Mouse (Mus musculus) erythroblast, adult 5-6 weeks (primary cell): ENCODE data around the gene Cep72. TPM values are rescaled to one million over a fixed set of nuclear protein-coding genes. Genes with fewer than 3 reads are reported as not detected.
A peak's percentile ranks its signal among the peaks of the same experiment; 100 is the strongest.

Source experiments
- ATAC-seq: replicated peaks from 2 replicates; pipeline ENCODE4 v1.8.0; 2016; ENCODE audit warnings: moderate number of reproducible peaks, mild to moderate bottlenecking, moderate TSS enrichment, inconsistent platforms; ENCODE audit not compliant: poor library complexity, low FRiP score, severe bottlenecking
- total RNA-seq, 2 experiments: library from RNA; stranded (forward) in 1 of 2; stranded (reverse) in 1 of 2; fragments of 150-400 nt in 1 of 2; fragments of 200-764, 138-1000 nt in 1 of 2; gene quantifications; 2 replicates each; pipeline versions ENCODE4 v1.2.3 to v1.2.4; 2015 to 2017; ENCODE audit warnings: low replicate concordance in 2 of 2

The Cep72 gene
- total RNA-seq, 2 experiments from 2014 or later = 1.2 to 5.4 TPM

DNA sequence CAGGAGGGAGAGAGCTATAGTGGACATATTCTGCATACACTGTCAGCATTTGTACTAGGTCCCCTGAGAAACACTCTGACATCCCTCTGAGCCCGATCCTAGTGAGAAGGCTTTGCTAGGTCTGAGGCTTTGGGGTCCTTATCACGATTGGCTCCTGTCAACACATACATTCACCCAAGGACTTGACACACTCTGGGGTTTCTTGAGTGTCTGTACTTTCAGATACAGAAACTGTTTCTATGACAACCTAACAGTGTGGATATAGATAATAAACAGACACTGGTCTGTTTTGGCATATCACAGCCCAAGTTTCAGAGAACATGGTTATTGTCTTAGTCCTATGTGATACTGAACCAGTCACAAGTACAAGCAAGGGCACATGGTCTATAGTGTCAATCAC lies 71.3 kb downstream of the Cep72 start:
- peak; percentile 51; the same call in 1 of the 2 replicates for ATAC-seq

DNA sequence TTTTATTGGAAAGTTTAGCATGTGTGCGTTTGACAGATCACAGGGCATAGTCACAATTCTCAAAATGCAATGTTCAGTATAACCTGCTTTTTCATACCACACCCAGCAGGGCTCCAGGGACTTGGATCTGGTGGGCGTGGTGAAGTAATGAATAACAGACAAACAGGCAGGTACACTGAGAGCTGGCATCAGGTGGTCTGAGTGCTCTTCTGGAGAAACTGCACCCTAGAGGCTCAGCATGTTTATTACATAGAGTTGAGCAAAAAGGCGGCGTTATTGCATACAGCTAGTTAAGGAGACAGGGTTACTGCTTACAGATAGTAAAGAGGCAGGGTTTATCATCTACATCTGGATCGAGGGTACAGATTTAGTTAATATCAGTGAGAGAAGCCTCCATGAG lies 71.8 kb downstream of the Cep72 start:
- ATAC-seq = no peak

Other genes starting within 250 kb of the Cep72 start
- not detected in 2 replicates for gene Nkd2, start 214.7 kb downstream of the Cep72 start, total RNA-seq (2015; ENCODE audit: low replicate concordance)
- gene Nkd2, start 214.7 kb downstream of the Cep72 start, total RNA-seq (2017; ENCODE audit: low replicate concordance) = not detected in 2 replicates
- 6.1 and 6.5 TPM in 2 replicates for gene Trip13, start 124.5 kb downstream of the Cep72 start, total RNA-seq (2015; ENCODE audit: low replicate concordance)
- gene Trip13, start 124.5 kb downstream of the Cep72 start, total RNA-seq (2017; ENCODE audit: low replicate concordance) = 11.7 and 14.9 TPM in 2 replicates
- 12.3 and 17.1 TPM in 2 replicates for gene Brd9, start 124.5 kb downstream of the Cep72 start, total RNA-seq (2015; ENCODE audit: low replicate concordance)
- 32.5 and 37.6 TPM in 2 replicates for gene Brd9, start 124.5 kb downstream of the Cep72 start, total RNA-seq (2017; ENCODE audit: low replicate concordance)
- gene Zdhhc11, start 98.4 kb downstream of the Cep72 start, total RNA-seq (2015; ENCODE audit: low replicate concordance) = not detected in 2 replicates
- gene Zdhhc11, start 98.4 kb downstream of the Cep72 start, total RNA-seq (2017; ENCODE audit: low replicate concordance) = not detected in 2 replicates
- gene Tppp, start 52.9 kb downstream of the Cep72 start, total RNA-seq (2015; ENCODE audit: low replicate concordance) = 0.63 TPM in 1 of 2 replicates, not detected in the other
- gene Tppp, start 52.9 kb downstream of the Cep72 start, total RNA-seq (2017; ENCODE audit: low replicate concordance) = 0.17 and 0.28 TPM in 2 replicates
- not detected in 2 replicates for gene Slc9a3, start 59.2 kb upstream of the Cep72 start, total RNA-seq (2015; ENCODE audit: low replicate concordance)
- not detected in 2 replicates for gene Slc9a3, start 59.2 kb upstream of the Cep72 start, total RNA-seq (2017; ENCODE audit: low replicate concordance)
- gene Exoc3, start 146.4 kb upstream of the Cep72 start, total RNA-seq (2015; ENCODE audit: low replicate concordance) = 2.1 and 10.4 TPM in 2 replicates
- gene Exoc3, start 146.4 kb upstream of the Cep72 start, total RNA-seq (2017; ENCODE audit: low replicate concordance) = 12.4 and 18.0 TPM in 2 replicates
- gene Ahrr, start 230.0 kb upstream of the Cep72 start, total RNA-seq (2015; ENCODE audit: low replicate concordance) = not detected in 2 replicates
- gene Ahrr, start 230.0 kb upstream of the Cep72 start, total RNA-seq (2017; ENCODE audit: low replicate concordance) = 0.51 TPM in 1 of 2 replicates, not detected in the other